Mouse (Mus musculus) megakaryocyte progenitor cell, adult 5-6 weeks (primary cell): ENCODE measurements around the gene Cox6b2. TPM values are rescaled to one million over a fixed set of nuclear protein-coding genes. Genes with fewer than 3 reads are reported as not detected.

Experiments
- ATAC-seq: replicated peaks from 2 replicates; pipeline ENCODE4 v1.8.0; 2016; ENCODE audit warnings: mild to moderate bottlenecking, moderate TSS enrichment, inconsistent platforms; ENCODE audit not compliant: poor library complexity
- total RNA-seq, 2 experiments: library from RNA; stranded (forward) in 1 of 2; stranded (reverse) in 1 of 2; fragments of 157-497, 149-512 nt in 1 of 2; fragments of 200-1000 nt in 1 of 2; gene quantifications; 2 replicates each; pipeline versions ENCODE4 v1.2.3 to v1.2.4; 2015 to 2017

Gene Cox6b2
- total RNA-seq, 2 experiments from 2014 or later = 44.2 to 71.7 TPM

DNA sequence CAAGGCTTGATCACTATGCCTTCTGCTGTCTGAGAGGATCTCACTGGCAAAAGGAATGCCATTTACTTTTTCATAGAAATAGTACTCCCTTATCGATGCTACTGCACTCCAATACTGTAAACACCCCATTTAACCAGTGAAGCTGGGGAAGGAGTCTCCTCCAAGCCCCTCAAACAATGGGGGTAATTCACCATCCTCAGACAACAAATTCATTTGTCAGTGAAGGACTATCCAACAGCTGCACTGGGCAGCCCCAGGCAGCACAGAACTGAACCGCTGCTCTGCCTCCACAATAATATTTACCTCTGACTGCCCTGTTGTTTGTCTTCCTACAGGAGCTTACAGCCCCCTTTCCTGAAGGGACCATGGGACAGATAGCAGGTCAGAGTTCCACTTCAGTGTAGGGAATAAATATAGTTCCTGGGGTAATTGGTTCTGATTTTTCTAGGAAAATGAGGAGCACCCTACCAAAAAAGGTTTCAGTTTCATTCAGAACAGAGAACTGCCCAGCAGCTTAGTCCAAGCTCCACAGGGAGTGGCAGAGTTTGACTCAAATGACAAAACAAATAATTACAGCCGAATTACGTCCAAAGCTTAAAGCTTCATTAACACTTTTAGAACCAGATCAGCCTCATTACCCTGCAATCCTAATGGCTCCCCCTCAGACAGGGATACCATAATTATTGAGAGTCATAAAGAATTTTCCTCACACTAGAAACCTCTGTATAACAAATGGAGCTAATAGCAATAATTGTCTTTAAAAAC, 12.2 kb upstream of the Cox6b2 start:
- ATAC-seq = no peak

DNA sequence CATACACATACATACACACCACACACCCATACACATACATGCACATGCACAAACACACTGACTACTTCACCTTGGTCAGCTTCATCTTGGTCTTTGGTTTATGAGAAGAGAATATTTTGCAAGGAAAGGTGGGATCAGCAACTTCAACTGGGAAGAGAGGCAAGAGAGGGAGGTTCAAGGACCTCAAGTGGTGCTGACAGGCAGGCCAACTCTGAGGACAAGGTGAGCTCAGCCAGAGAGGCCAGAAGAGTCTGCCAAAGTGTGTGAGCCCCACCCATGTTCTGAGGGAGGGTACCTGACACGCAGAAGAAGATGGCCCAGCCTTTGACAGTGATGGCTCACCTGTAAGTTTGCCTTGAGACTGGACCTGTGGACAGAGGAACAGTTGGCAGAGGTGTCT, 6.8 kb upstream of the Cox6b2 start:
- ATAC-seq = no peak

DNA sequence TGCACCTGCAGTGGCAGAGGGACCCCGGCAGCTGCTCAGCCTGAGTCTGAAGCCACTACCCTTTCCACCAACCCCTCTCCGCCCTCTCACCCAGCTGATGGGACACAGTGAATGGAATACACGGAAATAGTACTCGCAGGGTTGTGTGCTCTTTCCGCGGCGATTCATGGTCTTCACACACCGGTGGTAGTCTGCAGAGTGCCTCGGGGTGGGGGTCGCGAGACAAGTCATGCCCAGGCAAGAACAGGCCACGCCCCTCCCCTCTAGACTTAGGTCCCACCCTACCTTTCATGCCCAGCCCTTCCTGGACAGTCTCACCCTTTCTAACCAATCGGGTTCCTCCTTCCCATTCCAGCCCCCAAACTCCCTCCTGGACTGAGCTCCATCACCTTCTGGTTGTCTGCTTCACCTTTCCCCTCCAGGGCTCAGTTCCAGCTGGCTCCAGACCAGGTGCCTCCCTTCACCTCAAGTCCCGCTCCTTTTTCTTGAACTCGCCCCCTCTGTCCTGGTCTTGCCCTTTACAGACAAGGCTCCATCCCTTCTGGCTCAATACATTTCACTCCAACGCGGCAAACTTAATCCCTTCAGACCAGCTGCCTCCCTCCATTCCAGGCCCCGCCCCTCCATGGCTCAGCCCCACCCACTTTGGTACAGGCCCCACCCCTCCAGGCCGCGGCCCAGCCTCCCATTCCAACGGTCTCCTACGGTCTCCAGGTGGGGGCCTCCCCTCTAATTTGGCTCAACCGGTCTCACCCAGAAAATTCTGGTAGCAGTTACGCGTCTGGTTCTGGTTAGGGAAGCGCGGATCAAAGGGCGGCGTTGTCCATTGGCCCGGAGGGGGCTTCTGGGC, 698 bp downstream of the Cox6b2 start:
- peak; percentile 55 for ATAC-seq

DNA sequence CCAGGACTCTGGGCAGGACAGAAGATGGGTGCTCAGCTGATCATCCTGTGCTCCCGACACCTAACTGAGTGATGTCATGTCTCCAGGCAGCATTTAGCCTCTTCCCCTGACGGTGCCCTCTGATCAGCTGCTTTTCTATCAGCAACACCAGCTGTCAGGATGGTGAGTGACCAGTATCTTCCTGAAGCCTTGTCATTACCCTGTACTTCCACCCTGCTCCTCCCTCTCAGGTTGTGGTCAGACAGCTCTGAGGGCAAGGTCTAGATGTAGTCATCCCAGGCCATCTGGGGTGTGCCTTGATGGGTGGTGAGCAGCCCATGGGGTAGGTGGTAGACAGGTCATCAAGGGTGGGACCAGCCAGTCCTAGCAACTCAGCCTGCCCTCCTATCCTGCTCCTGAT, 3.7 kb downstream of the Cox6b2 start:
- no peak for ATAC-seq

DNA sequence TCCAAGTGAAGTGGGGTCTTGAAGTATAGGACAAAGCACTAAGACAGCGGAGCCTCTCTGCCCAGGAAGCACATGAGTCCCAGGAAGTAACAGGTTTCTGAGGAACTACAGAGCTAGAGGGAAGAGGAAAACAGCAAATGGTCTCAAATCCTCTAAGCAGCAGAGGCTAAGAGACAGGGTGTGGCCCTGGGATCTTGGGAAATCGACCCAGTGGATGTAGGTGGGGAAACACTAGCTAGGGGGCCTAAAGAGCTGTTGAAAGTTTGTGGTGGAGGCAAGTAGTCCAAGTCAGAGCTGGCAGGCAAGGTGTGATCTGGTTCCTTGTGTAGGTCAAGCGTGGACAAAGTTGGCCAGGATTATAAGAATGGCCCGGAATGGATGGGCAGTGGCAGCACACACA, 4.6 kb downstream of the Cox6b2 start:
- ATAC-seq = no peak

DNA sequence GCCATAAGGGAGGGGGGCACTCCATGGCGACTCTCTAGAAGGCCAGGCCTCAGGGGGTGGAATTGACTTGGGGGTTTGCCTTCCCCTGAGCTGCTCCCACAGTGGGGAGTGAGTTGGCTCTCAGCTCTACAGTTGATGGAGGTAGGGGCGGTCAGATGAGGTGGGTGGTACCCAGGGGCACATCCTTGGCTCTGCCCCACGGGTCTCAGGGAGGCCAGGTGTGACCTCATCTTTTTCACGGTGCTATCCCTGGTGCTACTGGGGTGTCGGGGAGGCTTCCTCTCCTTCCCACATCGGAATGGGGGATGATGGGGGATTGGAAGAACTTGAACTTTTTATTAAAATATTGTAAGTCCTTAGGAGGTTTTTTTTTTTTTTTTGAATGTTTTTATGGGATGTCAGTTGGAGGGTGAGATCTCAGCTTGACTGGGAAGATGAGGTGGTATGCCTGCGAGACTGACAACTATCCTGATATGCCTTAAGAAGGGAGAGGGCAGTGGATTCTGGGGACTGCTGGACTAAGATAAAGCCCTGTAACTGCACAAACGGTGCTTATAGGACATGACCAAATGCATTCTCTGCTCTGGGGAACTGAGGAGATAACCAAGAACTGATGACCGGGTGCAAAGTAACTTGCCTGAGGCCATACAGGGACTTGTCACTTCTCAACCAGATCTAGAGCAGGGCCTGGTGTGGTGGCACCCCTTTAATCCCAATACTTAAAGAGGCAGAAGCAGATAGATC, 5.6 kb downstream of the Cox6b2 start:
- peak; percentile 48 for ATAC-seq

DNA sequence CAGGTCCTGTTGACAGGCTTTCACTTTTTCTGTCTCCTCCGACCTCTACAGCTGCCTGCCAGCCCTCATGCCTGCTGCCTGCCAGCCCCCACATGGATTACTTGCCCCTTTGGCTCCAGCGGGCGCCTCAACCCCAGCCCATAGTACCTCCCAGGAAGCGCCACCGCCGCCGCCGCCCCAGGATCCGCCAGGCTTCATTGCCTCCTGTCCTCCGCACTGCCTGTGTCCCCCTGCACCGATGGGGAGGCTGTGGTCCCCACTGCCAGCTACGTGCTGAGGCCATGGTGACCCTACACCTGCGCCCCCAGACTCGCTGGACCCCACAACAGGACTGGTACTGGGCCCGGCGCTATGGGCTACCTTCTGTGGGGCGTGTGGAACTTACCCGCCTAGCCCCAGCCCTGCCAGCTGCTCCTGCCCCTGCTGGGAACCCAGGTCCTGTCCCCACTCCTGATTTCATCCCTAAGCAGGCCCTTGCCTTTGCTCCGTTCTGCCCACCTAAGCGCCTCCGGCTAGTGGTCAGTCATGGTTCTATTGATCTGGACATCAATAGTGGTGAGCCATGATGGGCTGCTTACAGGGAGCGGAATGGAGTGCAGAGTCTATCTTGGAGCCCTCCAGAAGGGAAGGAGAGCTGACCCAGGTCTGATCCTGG, 6.4 kb downstream of the Cox6b2 start:
- no peak for ATAC-seq

DNA sequence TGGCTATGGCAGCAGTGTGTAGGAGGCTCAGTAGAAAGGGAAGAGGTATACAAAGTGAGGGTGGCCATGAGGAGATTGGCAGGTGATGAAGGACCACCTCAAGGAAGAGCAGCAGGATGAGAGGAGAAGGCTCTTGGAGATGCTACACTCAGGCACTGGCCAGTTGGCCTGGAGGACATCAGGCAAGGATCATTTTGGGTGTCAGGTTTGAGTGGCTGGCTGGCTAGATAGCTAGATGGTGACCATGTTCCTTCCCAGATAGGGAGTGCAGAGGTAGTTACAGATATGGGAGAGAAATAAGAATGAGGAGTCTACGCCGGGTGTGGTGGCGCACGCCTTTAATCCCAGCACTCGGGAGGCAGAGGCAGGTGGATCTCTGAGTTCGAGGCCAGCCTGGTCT, 8.0 kb downstream of the Cox6b2 start:
- no peak for ATAC-seq

DNA sequence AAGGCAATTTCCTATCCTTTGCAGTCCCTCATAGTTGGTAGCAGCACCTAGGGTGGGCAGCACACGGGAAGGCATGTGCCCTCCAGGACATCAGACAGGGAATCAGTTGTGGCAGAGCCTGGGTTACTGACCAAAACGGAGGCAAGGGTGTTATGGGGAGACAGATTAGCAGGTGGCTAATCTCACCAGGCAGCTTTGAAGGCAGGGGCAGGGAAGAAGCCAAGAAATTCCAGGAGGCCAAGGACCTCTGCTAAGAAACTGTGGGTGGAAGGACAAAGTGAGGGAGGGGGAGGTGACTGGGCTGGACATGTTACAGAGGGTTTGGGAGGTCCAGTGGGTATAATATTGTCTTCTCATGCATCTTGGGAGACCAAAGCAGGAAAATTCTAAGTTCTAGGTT, 9.5 kb downstream of the Cox6b2 start:
- no peak for ATAC-seq

DNA sequence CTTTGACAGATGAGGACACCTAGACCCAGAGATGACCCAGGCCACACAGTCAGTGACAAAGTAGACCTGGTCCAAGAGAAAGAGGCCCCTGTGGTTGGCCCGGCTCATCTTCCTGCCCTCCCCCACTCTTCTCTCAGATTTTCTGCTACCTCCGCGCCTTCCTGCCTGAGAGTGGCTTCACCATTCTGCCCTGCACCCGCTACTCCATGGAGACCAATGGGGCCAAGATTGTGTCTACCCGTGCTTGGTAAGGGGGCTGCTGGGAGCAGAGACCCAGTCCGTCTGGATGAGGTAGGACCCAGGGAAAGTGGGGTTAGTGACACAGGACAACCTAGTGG, 10.4 kb downstream of the Cox6b2 start:
- ATAC-seq = no peak

DNA sequence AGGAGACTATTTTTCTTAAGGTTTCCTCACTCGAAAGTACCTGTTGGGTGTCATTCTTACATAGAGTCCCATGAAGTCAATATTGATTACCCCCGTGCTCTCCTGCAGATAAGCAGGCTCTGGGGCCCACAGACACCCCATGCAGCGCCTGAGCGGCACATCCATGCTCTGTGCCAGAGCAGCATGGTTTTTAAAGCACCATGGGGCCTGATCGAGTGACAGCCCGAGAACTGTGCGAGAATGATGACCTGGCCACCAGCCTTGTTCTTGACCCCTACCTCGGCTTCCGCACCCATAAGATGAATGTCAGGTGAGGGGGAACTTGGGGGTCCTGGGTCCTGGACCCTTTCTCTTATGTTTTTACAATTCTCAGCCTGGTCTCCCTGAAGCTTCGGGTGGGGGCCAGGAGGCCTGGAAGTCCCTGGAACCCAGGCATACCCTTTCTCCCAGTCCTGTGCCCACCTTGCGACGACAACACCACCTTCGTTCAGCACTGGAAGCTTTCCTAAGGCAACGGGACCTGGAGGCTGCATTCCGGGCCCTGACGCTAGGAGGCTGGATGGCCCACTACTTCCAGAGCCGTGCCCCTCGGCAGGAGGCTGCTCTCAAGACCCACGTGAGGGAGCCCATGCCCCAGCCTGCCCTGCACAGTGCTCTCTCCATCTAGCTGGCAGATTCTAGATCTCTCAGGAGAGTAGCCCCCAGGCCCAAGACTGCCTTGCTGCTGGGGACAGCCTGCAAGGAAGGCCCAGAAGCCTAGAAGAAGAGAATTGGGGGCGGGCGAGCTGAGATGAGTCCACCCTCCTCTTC, 11.0 kb downstream of the Cox6b2 start:
- ATAC-seq = no peak

DNA sequence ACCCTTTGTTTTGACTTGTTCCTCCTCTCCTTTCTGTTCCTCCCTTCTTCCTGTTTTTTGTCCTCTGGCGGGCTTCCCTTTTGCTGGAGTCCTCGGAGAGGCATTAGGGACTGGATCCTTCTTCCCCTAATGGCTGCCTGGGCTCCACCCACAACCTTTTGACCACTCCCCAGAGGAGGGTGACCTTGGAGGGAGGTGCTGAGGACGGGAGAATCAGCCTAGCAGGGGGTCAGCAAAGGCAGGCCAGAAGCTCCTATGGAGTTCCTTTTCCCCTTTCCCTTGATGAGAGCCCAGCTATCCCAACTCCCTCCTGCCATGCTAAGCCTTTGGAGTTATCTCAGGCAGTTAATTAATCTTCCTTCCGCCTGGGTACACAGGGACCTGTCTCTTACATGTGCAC, 11.7 kb downstream of the Cox6b2 start:
- ATAC-seq = peak; percentile 46

DNA sequence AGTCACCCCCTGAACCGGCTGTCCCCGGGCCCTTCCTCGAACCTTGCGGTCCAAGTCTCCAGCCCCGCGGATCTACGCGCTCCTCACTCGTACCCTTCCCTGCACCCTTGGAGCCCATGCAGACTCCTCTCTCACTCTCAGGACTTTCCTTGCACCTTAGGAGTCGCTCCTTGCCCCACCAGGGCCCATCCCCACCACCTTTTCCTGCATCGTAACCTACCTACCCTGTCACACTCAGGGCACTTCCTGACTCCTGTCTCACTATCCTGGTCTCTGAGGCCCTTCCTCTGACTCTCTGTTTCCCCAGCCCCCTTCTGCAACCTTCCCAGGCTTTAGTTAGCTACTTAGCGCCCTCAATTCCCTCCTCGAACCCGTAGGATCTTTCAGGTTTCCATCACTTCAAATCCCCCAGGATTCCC, 12.6 kb downstream of the Cox6b2 start:
- ATAC-seq = no peak

DNA sequence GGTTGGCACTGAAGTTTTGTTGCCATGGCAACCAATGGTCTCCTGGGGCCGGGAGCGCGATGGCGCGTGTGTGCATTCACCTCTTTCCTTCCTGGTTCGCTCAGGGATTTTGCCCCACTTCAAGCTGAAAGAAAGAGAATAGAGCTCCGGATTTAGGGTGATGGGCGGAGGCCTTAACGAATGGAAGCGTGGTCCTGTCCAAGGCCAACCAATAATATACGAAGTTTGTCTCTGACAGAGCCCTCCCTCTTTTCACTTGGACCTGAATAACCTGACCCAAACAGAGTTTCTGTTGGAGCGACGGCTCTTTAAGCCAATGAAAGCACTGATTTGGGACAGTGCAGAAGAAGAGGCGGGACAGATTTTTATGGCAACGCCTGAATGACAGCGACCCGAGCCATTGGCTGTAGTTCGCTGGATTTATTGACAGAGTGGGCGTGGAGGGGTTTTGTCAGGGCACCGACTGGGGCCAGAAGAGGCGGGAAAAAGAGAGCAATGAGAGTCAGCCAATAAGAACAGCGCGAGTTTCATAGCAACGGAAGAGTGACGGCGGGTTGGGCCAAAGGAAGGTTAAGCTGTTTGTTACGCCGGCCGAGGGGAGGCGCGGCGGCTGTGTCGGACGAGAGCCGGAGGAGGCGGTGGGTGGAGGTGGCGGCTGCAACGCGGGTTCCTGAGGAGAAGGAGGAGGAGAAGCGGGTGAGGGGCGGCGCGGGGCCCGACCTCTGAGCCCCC, 13.2 kb downstream of the Cox6b2 start, which contains the start of gene Kmt5c:
TSS of gene Kmt5c (plus strand) at position 572 of the 732 bp plus-strand sequence.
- ATAC-seq = peak; percentile 83

DNA sequence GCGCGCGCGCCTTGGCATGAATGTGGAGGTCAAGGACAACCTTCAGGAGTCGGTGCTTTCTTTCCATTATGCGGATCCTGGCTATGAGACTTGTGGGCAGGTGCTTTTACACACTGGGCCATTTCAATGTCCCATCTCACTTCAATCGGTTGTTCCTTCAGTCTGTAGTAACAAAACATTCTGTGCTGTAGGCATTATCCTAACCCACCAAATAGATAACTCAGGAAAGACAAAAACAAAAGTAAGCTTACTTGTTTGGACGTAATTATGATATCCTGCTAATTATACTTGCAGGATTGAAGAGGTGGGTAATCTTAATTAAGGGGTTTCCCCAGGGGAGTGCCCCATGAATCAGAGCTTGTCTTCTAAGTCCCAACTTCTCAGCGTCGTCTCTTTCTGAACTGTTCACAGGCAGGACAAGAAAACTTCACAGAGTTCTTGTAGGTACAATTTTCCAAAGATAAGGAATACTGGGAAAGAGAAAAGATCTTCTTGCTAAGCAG, 13.8 kb downstream of the Cox6b2 start:
- no peak for ATAC-seq

DNA sequence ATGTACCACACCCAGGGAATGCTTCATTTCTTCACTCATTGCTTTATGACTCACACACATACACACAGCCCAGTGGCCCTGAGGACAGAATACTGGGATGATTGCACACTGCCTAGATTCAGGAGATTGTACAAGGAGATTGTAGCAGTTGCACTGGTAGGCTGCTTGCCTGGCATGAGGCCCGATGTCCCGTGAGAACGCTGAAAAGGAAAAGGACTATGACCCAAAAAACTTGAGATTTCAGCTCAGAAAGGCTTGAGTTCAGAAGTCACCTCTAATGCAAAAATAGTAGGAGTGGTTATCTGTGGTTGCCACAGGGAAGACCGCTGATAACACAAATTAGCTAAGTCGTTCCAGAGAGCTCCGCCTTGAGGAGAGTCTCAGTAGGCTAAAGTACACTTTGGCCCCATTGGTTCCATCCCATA, 19.9 kb downstream of the Cox6b2 start:
- peak; percentile 92 for ATAC-seq

DNA sequence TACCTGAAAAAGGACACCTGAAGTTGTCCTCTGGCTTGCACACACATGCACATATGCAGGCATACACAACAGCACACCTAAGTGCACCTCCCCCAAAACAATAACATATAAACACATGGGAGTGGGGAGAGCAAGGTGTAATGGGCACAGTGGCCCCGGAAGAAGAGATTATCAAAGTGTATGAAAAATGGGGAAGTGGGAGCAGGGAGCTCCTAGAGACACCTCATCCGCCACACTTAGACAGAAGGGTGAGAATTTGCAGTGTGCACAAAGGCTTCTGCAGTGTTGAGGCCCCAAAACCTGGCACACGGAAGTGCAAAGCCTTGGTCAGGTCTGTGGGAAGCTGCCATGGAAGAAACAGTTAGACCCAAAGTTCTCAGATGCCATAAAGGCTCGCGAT, 21.8 kb downstream of the Cox6b2 start:
- ATAC-seq = peak; percentile 47; the same call in 1 of the 2 replicates

DNA sequence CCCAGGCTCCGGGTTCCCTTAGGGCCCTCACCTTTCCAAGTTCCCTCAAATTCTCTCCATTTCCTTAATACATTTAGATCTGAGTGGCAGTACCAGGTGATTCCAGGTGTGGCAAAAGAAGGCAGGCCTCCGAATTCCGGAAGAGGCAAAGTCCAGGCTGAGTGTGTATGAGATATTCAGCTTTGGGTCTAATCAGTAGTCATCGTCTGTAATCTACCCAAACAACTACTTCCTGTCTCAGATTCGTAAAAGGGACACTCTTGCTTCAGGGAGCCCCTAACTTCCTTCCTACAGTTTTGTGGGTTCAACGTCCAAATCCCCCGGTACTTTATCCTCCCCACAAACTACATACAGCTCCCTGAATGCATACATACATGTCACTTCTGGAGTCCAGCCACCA, 27.7 kb downstream of the Cox6b2 start, which contains the start of gene Tmem150b:
TSS of gene Tmem150b (minus strand) at position 81 of the 400 bp plus-strand sequence.
- ATAC-seq = peak; percentile 52; the same call in 1 of the 2 replicates

DNA sequence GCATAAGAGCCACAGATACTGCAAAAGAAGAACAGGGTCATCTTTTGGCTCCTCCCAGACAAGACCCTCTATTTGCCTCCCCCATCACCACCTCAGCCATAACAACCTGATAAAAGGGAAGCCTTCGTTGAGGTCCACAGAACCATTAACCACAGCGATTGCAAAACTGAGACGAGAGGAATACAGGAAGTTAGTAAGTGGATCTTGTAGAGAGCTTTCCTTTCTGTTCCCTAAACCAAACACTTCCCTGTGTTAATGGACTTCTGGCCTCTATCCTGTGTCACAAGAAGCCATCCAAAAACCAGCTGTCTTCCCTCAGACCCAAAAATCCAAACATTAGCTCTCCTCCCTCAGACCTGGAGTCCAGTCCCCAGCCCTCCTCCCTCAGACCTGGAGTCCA, 28.5 kb downstream of the Cox6b2 start:
- ATAC-seq = peak; percentile 85
